Mouse (Mus musculus): ENCODE results near the gene Syn2. TPM values are rescaled to one million over a fixed set of nuclear protein-coding genes. Genes with fewer than 3 reads are reported as not detected.

Syn2 gene
- polyA plus RNA-seq (2012; rRNA removed; ENCODE audit: low replicate concordance): 3.4 and 6.2 TPM in 2 replicates

DNA sequence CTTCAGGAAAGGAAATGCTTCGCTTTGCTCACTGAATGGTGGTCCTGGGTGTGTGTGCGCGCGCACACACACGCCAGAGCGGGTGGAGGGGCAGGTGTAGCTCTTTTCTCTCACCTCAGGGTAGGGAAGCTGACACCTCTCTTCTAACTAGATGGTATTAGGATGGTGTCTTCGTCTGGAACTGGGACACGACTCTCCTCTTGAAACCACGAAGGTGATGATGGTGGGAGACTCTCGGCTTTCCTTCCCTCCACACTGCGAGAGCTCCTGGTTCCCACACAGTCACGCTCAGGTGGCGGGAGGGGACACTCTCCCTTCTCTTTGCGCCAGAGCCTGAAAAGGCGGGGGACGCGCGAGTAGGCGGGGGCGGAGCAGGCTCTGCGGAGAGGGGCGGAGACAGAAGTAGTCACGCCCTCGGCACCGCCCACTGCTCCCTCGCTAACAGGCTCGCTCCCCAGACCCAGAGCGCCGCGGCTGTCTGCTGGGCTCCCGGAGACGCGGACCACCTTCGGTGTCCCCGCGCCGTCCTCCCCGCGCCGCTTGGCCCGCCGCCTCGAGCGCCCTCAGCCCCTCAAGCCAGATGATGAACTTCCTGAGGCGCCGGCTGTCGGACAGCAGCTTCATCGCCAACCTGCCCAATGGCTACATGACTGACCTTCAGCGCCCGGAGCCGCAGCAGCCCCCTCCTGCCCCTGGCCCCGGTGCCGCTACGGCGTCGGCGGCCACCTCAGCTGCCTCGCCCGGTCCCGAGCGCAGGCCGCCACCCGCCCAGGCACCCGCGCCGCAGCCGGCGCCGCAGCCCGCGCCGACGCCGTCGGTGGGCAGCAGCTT lies at the start of gene Syn2:
Gene Syn2 (plus strand): TSS at position 402 of the 831 bp plus-strand sequence.

DNA sequence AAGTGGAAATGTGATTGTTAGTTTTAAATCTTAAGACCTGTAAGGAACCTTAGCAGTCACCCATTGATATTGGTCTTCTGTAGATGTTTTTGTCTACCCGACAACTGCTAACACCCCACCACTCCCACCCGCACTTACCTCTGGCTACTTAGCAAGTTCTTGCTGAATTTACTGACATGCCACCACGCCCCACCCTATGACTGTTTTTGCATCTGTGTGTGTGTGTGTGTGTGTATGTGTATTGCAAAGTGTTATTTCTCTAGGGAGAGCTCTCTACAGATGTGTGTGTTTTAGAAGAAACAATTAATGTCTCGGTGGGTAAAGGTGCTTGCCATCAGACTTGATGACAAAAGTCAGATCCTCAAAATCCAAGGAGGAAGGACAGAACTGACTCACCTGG lies 92.3 kb downstream of the Syn2 start, which contains the start of gene Gm17482:
Gene Gm17482 (plus strand): TSS at position 301 of the 400 bp plus-strand sequence.

DNA sequence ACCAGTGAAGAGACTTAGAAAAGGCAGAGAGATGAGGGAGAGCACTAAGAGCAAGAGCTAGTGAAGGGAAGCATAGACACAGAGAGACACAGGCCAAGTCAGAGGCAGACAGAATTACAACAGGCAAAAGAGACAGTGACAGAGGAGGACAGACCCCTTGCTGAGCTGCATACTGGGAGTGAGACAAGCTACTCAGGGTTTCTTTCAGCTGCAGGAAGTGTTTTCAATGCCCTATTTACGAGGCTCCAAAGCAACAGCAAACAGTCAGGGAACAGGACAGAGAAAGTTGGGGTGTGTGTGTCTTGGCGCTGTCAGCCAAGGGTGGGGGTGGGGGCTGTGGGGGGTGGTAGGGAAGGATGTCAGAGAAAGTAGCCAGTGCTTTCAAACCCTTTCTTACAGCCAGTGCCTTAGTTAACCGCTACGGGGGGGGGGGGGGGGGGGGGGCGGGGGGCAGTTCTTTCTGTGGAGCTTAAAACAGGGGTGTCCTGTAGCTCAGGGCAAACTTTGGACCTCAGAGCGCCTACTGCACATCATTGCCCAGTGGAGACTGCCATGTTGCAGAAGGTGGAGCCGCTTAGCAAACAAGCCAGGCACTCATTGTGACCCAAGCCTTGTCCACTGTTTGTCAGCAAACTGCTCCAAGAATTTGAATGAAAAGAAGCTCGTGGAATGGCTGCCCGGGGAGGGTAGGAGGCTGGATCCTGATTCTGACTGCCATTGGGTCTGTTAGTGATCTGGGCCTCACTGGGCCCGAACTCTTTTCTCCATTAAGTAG lies 117.6 kb downstream of the Syn2 start, which contains the start of gene Timp4:
Gene Timp4 (minus strand): TSS at position 107 of the 775 bp plus-strand sequence.

Other genes starting within 250 kb of the Syn2 start
- gene Vgll4, start 164.9 kb upstream of the Syn2 start, polyA plus RNA-seq (2012; rRNA removed; ENCODE audit: low replicate concordance): 33.9 and 49.6 TPM in 2 replicates
- gene Tamm41, start 97.0 kb upstream of the Syn2 start, polyA plus RNA-seq (2012; rRNA removed; ENCODE audit: low replicate concordance): 38.3 and 54.6 TPM in 2 replicates
- not detected in 2 replicates for gene Gm17482, start 92.4 kb downstream of the Syn2 start, polyA plus RNA-seq (2012; rRNA removed; ENCODE audit: low replicate concordance)
- 0.26 and 1.1 TPM in 2 replicates for gene Timp4, start 117.3 kb downstream of the Syn2 start, polyA plus RNA-seq (2012; rRNA removed; ENCODE audit: low replicate concordance)
- 7.1 and 13.4 TPM in 2 replicates for gene Pparg, start 226.0 kb downstream of the Syn2 start, polyA plus RNA-seq (2012; rRNA removed; ENCODE audit: low replicate concordance)

Data from duodenum, adult 2 months (tissue).